Mouse (Mus musculus) urinary bladder, postnatal 14 days (tissue): Measurements from ENCODE around the gene Sult2a3.
"Not testable (repeated sequence)": the region's sequence is repeated elsewhere in the genome, so short reads cannot be mapped to it uniquely, and the experiment has no call there.

ENCODE experiments used
- DNase-seq: peaks from one replicate; pipeline ENCODE4 v3.0.0; 2021; ENCODE audit warnings: low spot score

Sult2a3 gene

DNA sequence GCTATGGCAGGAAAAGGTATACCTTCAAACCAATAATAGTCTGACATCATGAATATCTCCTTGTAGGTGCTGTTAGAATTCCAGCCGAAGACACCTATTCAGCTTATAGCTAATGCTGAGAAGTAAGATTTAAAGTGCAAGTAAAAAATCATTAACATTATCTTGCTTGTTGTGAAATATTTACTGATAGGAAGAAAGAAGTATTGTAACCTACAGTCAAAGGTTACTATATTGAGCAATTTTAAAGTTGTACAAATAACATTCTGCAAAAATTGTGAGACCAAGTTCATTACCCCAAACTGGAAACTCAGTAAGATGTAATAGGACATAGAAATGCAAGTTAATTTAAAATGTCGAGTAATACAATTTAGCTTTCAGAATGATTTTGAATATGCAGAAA lies at the start of gene Sult2a3:
Sult2a3 (minus strand) TSS at position 101 of the 400 bp plus-strand sequence.
- DNase-seq = no peak

GRCm38 (mm10) chr7:14120436-14120835 lies 2.4 kb downstream of the Sult2a3 start:
- DNase-seq = no peak

DNA sequence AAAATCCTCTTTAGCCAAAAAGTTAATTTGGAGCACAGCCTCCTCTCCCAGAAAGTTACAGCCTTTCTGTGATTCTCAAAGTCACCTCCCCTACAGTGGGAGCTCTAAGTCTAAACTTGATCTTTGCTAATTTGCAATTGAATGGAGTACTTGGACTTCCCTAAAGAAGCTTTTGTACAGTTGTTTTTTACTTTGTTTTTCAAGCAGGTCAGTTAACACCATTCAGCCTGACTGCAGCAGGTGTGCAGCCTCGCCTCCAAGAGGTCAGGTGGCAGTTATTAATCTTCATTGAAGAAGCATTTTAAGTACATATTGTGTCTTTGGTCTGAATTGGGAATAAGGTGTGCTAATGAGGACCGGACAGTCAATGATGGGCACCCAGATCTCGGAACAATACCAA lies 3.0 kb downstream of the Sult2a3 start:
- not testable (repeated sequence) for DNase-seq

DNA sequence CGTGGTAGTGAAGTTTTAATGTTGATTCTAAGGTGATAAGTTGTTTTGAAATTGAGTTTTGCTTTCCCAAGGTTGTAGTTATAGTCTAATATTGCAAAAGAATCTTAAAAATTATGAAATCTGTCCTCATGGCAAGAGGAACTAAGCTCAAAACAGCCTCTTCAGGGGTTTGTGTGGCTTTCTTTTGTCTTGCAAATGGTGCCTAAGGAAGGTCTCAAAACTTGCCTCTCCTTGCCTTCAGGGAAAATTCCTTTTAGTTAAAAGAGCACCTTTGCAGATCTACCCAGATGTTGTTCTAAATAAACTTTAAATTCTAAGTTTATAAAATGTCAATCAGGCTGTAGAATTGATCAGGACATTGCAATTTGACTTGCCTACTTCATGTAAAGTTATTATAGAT lies 6.1 kb downstream of the Sult2a3 start:
- DNase-seq = no peak

DNA sequence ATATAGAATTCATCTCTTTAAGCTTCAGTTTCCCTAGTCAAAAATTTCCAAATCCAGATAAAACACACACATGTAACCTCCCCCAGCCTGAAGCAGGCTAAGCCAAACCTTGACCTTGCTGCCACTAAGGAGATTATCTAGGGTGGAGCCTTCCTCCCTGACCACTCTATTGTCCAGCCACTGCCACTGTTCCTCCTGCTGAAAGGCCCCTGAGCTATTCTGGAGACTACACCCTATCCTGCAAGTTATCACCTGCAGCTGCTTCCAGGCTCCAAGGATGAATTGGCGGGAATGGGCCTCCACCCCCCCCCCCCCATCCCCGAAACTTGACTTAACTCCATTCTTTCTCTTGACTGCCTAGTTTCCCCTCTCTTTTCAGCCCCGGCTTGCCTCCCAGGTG lies 8.4 kb downstream of the Sult2a3 start:
- DNase-seq = not testable (repeated sequence)

DNA sequence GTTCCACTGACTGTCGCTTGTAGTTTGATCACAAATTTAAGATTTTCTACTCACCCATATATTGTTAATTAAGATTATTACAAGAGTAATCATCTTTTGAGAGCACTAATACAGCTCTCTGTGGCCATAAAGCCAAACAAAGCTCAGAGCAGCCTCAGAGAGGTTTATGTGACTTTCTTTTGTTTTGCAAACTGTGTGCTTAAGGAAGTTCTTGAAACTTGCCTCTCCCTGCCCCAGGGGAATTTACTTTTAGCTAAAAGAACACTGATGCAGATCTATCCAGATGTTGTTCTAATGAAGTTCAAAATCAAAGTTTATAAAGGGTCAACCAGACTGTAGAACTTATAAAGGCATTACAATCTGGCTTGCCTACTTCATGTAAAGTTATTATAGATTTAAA lies 75.0 kb downstream of the Sult2a3 start:
- DNase-seq = not testable (repeated sequence)

DNA sequence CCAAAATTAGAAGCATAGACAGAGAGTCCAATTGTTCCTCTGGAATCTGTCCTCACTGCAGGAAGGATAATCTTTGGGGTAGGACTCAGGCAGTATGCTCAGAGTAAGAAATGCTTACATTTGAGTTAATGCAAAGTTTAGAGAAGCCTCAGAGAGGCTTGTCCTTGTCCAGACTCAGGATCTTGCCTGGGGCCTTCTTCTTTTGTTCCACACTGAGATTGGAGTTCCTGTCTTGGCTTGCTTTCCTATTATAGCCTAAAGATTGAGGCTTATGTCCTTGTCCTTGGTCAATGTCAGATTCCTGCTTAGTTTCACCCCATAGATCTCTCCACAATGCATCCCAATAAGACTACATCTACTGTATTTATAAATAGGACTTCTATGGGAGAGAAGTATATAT lies 92.0 kb downstream of the Sult2a3 start:
- not testable (repeated sequence) for DNase-seq
